Mouse (Mus musculus): ENCODE measurements at regions not wholly inside any gene's neighbourhood (a gene's known extent, or its start where the extent isn't known, plus 50 kb on each side); places are given as distances from the start of the nearest gene placed in this dataset.

DNA sequence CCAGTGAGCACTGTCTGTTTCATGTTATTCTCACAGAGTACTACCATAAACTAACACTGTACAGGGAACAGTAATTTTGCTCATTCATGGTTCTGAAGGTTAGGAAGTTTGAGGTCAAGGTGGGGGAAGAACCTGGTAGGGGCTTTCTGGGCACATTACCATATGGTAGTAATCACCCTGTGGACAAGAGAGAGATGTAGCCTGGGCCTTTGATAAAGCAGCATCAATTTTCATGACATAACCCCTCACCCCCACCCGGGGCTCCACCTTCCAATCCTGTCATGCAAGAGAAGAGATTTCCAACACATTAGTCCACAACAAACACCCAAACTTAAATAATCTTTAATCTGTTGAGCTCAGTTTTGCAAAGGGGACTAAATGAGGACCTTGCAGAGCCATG, 753.3 kb upstream of the Car8 start:
- Histone ChIP-seq H3K4me2 (replicated peaks; ENCODE audit: low read depth) (no peak overlapping the region), H3K9ac (ENCODE audit: low read length) (no peak overlapping the region), H3K36me3 (ENCODE audit: control insufficient read depth, insufficient read depth, low read length) (no peaks in the 10 kb centered on the region), H3K4me3 (ENCODE audit: low read depth, low read length) (no peak overlapping the region), H3K4me1 (replicated peaks; ENCODE audit: control insufficient read depth, insufficient read depth) (no peaks in the 10 kb centered on the region), H3K27ac (replicated peaks) (no peak overlapping the region), H3K9me3 (ENCODE audit: control insufficient read depth, low read length) (no peaks in the 10 kb centered on the region), H3K27me3 (ENCODE audit: control insufficient read depth, insufficient read depth, low read length) (no peaks in the 10 kb centered on the region)
- TF ChIP-seq CTCF (IDR thresholded peaks at IDR 0.05; ENCODE audit: low read depth) = no peak
- no peak for TF ChIP-seq EP300 (optimal IDR thresholded peaks at IDR 0.05)
- 75% methylated on average over 1 of the region's 1 CpGs for WGBS
- DNase-seq (ENCODE audit: low spot score) = no peak
- ATAC-seq (ENCODE audit: low FRiP score, low TSS enrichment) = no peak

DNA sequence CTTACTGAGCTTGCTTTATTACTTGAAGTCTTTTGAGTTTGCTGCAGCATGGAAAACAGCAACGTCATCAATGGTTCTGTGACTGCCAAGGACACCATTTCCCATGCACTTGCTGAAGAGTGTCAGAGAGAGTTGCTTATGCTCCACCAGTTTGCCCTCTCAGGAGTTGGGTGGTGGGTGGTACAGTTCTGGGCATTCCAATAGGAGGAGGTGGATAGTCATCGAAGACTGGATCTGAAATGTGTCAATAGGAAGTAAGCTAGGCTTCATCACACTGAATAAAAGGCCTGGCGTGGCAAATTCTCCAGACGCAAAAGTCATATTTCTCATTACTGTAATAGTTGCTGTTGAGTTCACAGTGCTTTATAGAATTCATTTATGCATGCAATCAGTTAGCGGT, 751.7 kb upstream of the Car8 start:
- Histone ChIP-seq H3K4me1 (replicated peaks; ENCODE audit: control insufficient read depth, insufficient read depth) (no peaks in the 10 kb centered on the region), H3K9me3 (ENCODE audit: control insufficient read depth, low read length) (no peaks in the 10 kb centered on the region), H3K27ac (replicated peaks) (no peak overlapping the region), H3K4me2 (replicated peaks; ENCODE audit: low read depth) (no peak overlapping the region), H3K4me3 (ENCODE audit: low read depth, low read length) (no peak overlapping the region), H3K27me3 (ENCODE audit: control insufficient read depth, insufficient read depth, low read length) (no peaks in the 10 kb centered on the region), H3K36me3 (ENCODE audit: control insufficient read depth, insufficient read depth, low read length) (no peaks in the 10 kb centered on the region), H3K9ac (ENCODE audit: low read length) (no peak overlapping the region)
- DNase-seq (ENCODE audit: low spot score) (no peak), ATAC-seq (ENCODE audit: low FRiP score, low TSS enrichment) (no peak)
- no peak for TF ChIP-seq EP300 (optimal IDR thresholded peaks at IDR 0.05)
- no peak for TF ChIP-seq CTCF (IDR thresholded peaks at IDR 0.05; ENCODE audit: low read depth)
- WGBS = 89% methylated on average over 5 of the region's 5 CpGs

DNA sequence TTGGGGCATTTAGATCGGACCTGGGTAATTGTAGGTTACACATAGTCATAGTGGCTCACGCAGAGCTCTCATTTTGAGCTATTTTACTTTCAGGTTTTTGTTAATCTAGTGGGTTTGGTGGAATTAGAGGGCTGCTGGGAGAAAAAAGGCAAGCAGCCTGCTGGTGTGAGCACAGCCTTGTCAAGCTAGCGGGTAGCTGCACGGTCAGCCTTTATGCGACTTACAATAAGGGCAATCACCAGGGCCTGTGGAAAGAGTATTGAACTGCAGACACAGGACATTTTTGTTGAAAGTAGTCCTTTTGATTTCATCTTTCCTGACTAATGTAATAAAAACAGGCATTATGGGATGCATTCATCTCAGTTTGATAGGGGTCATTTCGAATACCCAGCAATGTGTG, 750.8 kb upstream of the Car8 start:
- Histone ChIP-seq H3K36me3 (ENCODE audit: control insufficient read depth, insufficient read depth, low read length) (no peaks in the 10 kb centered on the region), H3K9me3 (ENCODE audit: control insufficient read depth, low read length) (no peaks in the 10 kb centered on the region), H3K4me2 (replicated peaks; ENCODE audit: low read depth) (no peak overlapping the region), H3K4me1 (replicated peaks; ENCODE audit: control insufficient read depth, insufficient read depth) (no peaks in the 10 kb centered on the region), H3K27me3 (ENCODE audit: control insufficient read depth, insufficient read depth, low read length) (no peaks in the 10 kb centered on the region), H3K4me3 (ENCODE audit: low read depth, low read length) (no peak overlapping the region), H3K9ac (ENCODE audit: low read length) (no peak overlapping the region), H3K27ac (replicated peaks) (no peak overlapping the region)
- DNase-seq (ENCODE audit: low spot score) (no peak), ATAC-seq (ENCODE audit: low FRiP score, low TSS enrichment) (no peak)
- TF ChIP-seq CTCF (IDR thresholded peaks at IDR 0.05; ENCODE audit: low read depth) (no peak), EP300 (optimal IDR thresholded peaks at IDR 0.05) (no peak)
- WGBS = 85% methylated on average over 6 of the region's 6 CpGs

DNA sequence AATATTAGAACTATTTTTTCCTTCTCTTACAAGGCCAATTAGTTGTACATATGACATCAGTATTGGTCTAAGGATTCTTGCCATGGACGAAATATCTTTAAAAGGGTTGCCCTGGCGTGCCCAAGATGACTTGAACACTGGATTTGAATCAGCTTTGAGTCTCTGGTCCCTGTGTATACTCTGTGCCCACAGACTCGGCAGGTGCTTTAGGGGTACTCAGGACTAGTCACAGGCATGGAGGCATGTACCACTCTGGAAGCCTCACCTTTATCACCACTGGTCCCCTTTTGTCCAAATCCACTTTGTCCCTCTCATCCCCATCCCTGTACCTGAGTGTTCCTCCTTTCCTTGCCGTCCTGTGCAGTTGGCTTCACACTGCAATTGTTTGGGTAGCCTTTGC, 750.3 kb upstream of the Car8 start:
- 88% methylated on average over 4 of the region's 4 CpGs for WGBS
- DNase-seq (ENCODE audit: low spot score) = no peak

DNA sequence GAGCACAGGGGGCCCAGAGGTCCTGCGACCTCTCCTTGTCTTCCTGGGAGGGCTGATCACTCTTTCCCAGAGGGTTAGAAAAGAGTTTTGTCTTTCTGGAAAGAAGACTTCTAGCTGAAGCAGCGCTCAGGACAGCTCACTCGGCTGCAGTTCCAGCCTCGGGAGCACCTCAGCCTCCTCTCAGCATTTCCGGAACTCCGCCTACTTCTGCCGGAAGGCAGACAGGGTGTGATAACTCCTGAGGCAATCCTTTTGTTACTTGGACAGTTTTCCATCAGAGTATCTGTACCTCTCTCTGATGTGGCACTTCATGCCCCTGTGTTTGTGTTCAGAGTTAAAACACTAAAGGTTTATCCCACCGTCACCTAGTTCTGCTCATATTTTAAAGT, 749.5 kb upstream of the Car8 start:
- TF ChIP-seq EP300 (optimal IDR thresholded peaks at IDR 0.05) (no peak), CTCF (IDR thresholded peaks at IDR 0.05; ENCODE audit: low read depth) (no peak)
- Histone ChIP-seq H3K27ac (replicated peaks) (no peak overlapping the region), H3K4me3 (ENCODE audit: low read depth, low read length) (no peak overlapping the region), H3K27me3 (ENCODE audit: control insufficient read depth, insufficient read depth, low read length) (no peaks in the 10 kb centered on the region), H3K4me1 (replicated peaks; ENCODE audit: control insufficient read depth, insufficient read depth) (0 out of 2 replicates have a peak, but pooled peaks cover 2% of the 10 kb centered on the region), H3K4me2 (replicated peaks; ENCODE audit: low read depth) (no peak overlapping the region), H3K9ac (ENCODE audit: low read length) (no peak overlapping the region), H3K9me3 (ENCODE audit: control insufficient read depth, low read length) (no peaks in the 10 kb centered on the region), H3K36me3 (ENCODE audit: control insufficient read depth, insufficient read depth, low read length) (no peaks in the 10 kb centered on the region)
- 54% methylated on average over 8 of the region's 8 CpGs for WGBS
- DNase-seq (ENCODE audit: low spot score) = no peak
- no peak for ATAC-seq (ENCODE audit: low FRiP score, low TSS enrichment)

More for the DNA sequence above, 750.3 kb upstream of the Car8 start:
- TF ChIP-seq EP300 (optimal IDR thresholded peaks at IDR 0.05) (no peak), CTCF (IDR thresholded peaks at IDR 0.05; ENCODE audit: low read depth) (no peak)
- no peak overlapping the region for H3K9ac ChIP-seq (ENCODE audit: low read length)
- no peaks in the 10 kb centered on the region for H3K27me3 ChIP-seq (ENCODE audit: control insufficient read depth, insufficient read depth, low read length)
- H3K4me1 ChIP-seq (replicated peaks; ENCODE audit: control insufficient read depth, insufficient read depth) = 0 out of 2 replicates have a peak, but pooled peaks cover 2% of the 10 kb centered on the region
- H3K9me3 ChIP-seq (ENCODE audit: control insufficient read depth, low read length) = no peaks in the 10 kb centered on the region
- no peak overlapping the region for H3K27ac ChIP-seq (replicated peaks)
- no peak for ATAC-seq (ENCODE audit: low FRiP score, low TSS enrichment)
- H3K4me2 ChIP-seq (replicated peaks; ENCODE audit: low read depth) = no peak overlapping the region
- no peaks in the 10 kb centered on the region for H3K36me3 ChIP-seq (ENCODE audit: control insufficient read depth, insufficient read depth, low read length)
- H3K4me3 ChIP-seq (ENCODE audit: low read depth, low read length) = no peak overlapping the region

DNA sequence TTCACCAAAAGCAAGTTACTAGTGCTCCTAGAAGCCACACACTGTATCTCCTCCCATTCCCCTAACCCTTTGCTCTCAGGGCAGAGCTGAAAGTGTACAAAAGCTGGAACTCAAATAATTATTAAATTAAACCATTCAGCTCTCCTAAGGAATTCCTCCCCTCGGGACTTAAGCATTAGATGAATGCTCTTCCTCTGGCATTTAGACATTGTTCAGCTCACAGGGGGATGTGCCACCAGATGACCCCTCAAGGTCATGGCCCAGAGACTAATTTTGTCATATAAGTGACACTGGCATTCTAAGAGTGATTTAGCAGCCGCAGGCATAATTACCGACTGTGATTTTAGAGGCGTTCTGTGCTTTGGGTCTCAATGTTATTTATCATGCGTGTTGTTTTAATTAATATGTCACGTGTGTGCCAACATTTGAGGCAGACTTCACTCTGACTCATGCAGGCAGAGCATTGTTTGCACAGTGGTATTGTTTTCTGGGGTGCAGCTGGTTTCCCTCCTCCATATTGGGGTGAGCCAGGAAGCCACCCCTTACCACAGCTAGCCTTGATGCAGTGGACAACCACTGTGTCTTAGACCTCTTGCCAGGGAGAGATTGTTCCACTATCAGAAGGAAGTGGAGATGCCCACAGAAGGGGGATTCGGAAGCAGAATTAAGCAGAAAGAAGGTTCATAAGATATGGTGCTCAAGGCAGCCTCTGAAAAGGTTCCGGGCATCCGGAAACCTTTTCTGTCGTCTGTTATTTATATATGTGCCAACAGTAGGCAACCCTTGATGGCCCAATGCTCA, 748.9 kb upstream of the Car8 start:
- Histone ChIP-seq H3K9ac (ENCODE audit: low read length) (no peak overlapping the region), H3K4me2 (replicated peaks; ENCODE audit: low read depth) (no peak overlapping the region), H3K36me3 (ENCODE audit: control insufficient read depth, insufficient read depth, low read length) (no peaks in the 10 kb centered on the region), H3K27me3 (ENCODE audit: control insufficient read depth, insufficient read depth, low read length) (no peaks in the 10 kb centered on the region), H3K9me3 (ENCODE audit: control insufficient read depth, low read length) (no peaks in the 10 kb centered on the region), H3K4me1 (replicated peaks; ENCODE audit: control insufficient read depth, insufficient read depth) (0 out of 2 replicates have a peak, but pooled peaks cover 2% of the 10 kb centered on the region), H3K4me3 (ENCODE audit: low read depth, low read length) (no peak overlapping the region), H3K27ac (replicated peaks) (no peak overlapping the region)
- TF ChIP-seq CTCF (IDR thresholded peaks at IDR 0.05; ENCODE audit: low read depth) (no peak), EP300 (optimal IDR thresholded peaks at IDR 0.05) (no peak)
- WGBS = 57% methylated on average over 10 of the region's 10 CpGs
- no peak for ATAC-seq (ENCODE audit: low FRiP score, low TSS enrichment)
- DNase-seq (ENCODE audit: low spot score) = no peak

Data from stomach, postnatal 0 days (tissue).